Mouse (Mus musculus): ENCODE results near the gene Hmgxb4. TPM values are rescaled to one million over a fixed set of nuclear protein-coding genes. Genes with fewer than 3 reads are reported as not detected.

Gene Hmgxb4
- 23.8 to 39.1 TPM (median 33.7 TPM) in 4 replicates for total RNA-seq (2023)

GRCm38 (mm10) chr8:74993081-74993474 is at the start of gene Hmgxb4:
Hmgxb4 (plus strand) TSS chr8:74993356.

GRCm38 (mm10) chr8:75033511-75034243 is 40.5 kb downstream of the Hmgxb4 start, which contains the start of gene Tom1:
Tom1 (plus strand) TSS chr8:75033705.

Other genes with a start within 250 kb of the Hmgxb4 start
- not detected in 4 replicates for gene Isx, start 120.2 kb upstream of the Hmgxb4 start, total RNA-seq (2023)
- 23.1 to 33.4 TPM (median 27.9 TPM) in 4 replicates for gene Tom1, start 40.3 kb downstream of the Hmgxb4 start, total RNA-seq (2023)
- 15.9 to 21.4 TPM (median 19.0 TPM) in 4 replicates for gene Hmox1, start 100.3 kb downstream of the Hmgxb4 start, total RNA-seq (2023)
- gene Mcm5, start 116.2 kb downstream of the Hmgxb4 start, total RNA-seq (2023), result 51.2 to 55.6 TPM (median 54.6 TPM) in 4 replicates
- gene Rasd2, start 220.6 kb downstream of the Hmgxb4 start, total RNA-seq (2023), result not detected in 4 replicates